Mouse (Mus musculus) megakaryocyte progenitor cell, adult 5-6 weeks (primary cell): ENCODE measurements around the gene Ifrd2. TPM values are rescaled to one million over a fixed set of nuclear protein-coding genes. Genes with fewer than 3 reads are reported as not detected.

ENCODE experiments used
- ATAC-seq: replicated peaks from 2 replicates; pipeline ENCODE4 v1.8.0; 2016; ENCODE audit warnings: mild to moderate bottlenecking, moderate TSS enrichment, inconsistent platforms; ENCODE audit not compliant: poor library complexity
- total RNA-seq, 2 experiments: library from RNA; stranded (forward) in 1 of 2; stranded (reverse) in 1 of 2; fragments of 157-497, 149-512 nt in 1 of 2; fragments of 200-1000 nt in 1 of 2; gene quantifications; 2 replicates each; pipeline versions ENCODE4 v1.2.3 to v1.2.4; 2015 to 2017

Ifrd2 gene
- total RNA-seq, 2 experiments from 2014 or later = 31.5 to 93.4 TPM

- ATAC-seq = no peak
Observed at GRCm38 (mm10) chr9:107596619-107597569, 9.5 kb downstream of the Ifrd2 start.

- ATAC-seq = no peak
Observed at GRCm38 (mm10) chr9:107598385-107598784, 10.9 kb downstream of the Ifrd2 start.

- ATAC-seq = no peak
Observed at GRCm38 (mm10) chr9:107599433-107599832, 12.0 kb downstream of the Ifrd2 start.

- ATAC-seq = no peak
Observed at GRCm38 (mm10) chr9:107599842-107600241, 12.4 kb downstream of the Ifrd2 start.

GRCm38 (mm10) chr9:107600745-107601144, 13.3 kb downstream of the Ifrd2 start:
- no peak for ATAC-seq

- no peak for ATAC-seq
Observed at GRCm38 (mm10) chr9:107601275-107601674, 13.8 kb downstream of the Ifrd2 start.

- peak; percentile 87 for ATAC-seq
Observed at GRCm38 (mm10) chr9:107602068-107602648, 14.7 kb downstream of the Ifrd2 start.

- ATAC-seq = no peak
Observed at GRCm38 (mm10) chr9:107603251-107603650, 15.8 kb downstream of the Ifrd2 start.

GRCm38 (mm10) chr9:107605041-107605661, 17.7 kb downstream of the Ifrd2 start:
- ATAC-seq = peak; percentile 38

- ATAC-seq = no peak
Observed at GRCm38 (mm10) chr9:107606591-107606990, 19.1 kb downstream of the Ifrd2 start.

GRCm38 (mm10) chr9:107607036-107607435, 19.6 kb downstream of the Ifrd2 start:
- no peak for ATAC-seq

GRCm38 (mm10) chr9:107607653-107608245, 20.3 kb downstream of the Ifrd2 start:
- no peak for ATAC-seq

- no peak for ATAC-seq
Observed at GRCm38 (mm10) chr9:107608741-107609432, 21.4 kb downstream of the Ifrd2 start, which contains the start of gene Sema3b. Sema3b (minus strand) TSS chr9:107609229.

GRCm38 (mm10) chr9:107609433-107609830, 22.0 kb downstream of the Ifrd2 start:
- no peak for ATAC-seq

- ATAC-seq = 0 out of 2 replicates have a peak, but pooled peaks have one; percentile 9
Observed at GRCm38 (mm10) chr9:107611456-107612190, 24.2 kb downstream of the Ifrd2 start.

- peak; percentile 90 for ATAC-seq
Observed at GRCm38 (mm10) chr9:107612191-107612944, 24.9 kb downstream of the Ifrd2 start.

GRCm38 (mm10) chr9:107612945-107613569, 25.6 kb downstream of the Ifrd2 start:
- ATAC-seq = peak; percentile 18; the same call in 1 of the 2 replicates

GRCm38 (mm10) chr9:107615035-107615434, 27.6 kb downstream of the Ifrd2 start:
- ATAC-seq = no peak

GRCm38 (mm10) chr9:107617461-107617860, 30.0 kb downstream of the Ifrd2 start:
- no peak for ATAC-seq
